In the genomic region with DNA sequence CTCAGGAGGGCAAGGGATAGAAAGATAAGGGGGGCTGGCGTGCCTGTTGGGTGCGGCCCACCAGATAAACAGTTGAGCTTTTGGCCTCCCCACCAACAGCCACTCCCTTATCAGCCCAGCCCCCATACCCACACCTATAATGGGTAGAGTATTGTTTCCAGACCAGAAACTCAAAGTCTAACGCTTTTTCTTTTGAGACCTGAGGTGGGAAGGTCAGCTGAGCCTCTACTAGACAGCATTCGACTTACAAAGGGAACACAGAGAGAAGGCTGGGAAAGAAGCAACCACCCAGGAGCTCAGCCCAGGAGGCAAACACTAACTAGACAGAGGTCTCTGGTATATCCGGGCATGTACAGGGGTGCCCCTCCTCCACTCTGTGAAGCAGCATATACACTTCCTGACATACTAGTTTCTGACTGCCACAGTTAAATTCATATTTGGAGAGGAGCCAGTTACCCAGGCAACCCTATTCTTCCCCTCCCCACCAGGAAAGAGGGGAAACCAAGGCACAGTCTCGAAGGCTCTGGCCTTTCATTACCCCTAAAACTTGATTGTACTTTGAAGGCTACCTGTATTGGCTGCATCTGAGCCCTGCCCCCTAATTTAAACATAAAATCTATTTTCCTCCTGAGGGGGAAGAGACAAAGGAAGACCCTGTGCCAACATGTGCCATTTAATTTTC, we compare ENCODE assay signal across 8 mouse cellular contexts. TPM values are rescaled to one million over a fixed set of nuclear protein-coding genes. Genes with fewer than 3 reads are reported as not detected.
DNase-seq lines count a peak whose midpoint lies in the region; ATAC-seq and TF ChIP-seq lines count a peak whose summit lies in the region.

No protein-coding gene starts in this region.

- DNase-seq in heart, postnatal 0 days (ENCODE audit: low spot score) = no peak
- no peak for DNase-seq in heart, adult 9 months (ENCODE audit: low spot score in 2 of 2)
- DNase-seq in MEL-GATA-1-ER (ENCODE audit: extremely low read depth, low read depth) = peak; percentile 95
- DNase-seq in thymus, postnatal 25 days = peak; percentile 77
- no peak for DNase-seq in frontal cortex, postnatal 10 days (ENCODE audit: low spot score in 2 of 2)
- DNase-seq in right cerebral cortex, postnatal 25 days = no peak

- H3K4me2 ChIP-seq in heart, postnatal 0 days (ENCODE audit: low read depth, low read length) = peak overlapping the region; percentile 96
- H3K4me2 ChIP-seq in hindbrain, embryonic 12.5 days (replicated peaks) = peak overlapping the region; percentile 84

- 8% methylated on average over 6 of the region's 6 CpGs for WGBS in heart, postnatal 0 days
- 24% methylated on average over 6 of the region's 6 CpGs for WGBS in hindbrain, embryonic 12.5 days

- ATAC-seq in heart, postnatal 0 days (ENCODE audit: insufficient read depth, low read depth) = no peak
- ATAC-seq in hindbrain, embryonic 12.5 days (ENCODE audit: low FRiP score) = no peak
- ATAC-seq in megakaryocyte-erythroid progenitor cell, adult 5-6 weeks (replicated peaks; ENCODE audit: low FRiP score, low TSS enrichment, poor library complexity, severe bottlenecking) = peak; percentile 57

- H3K36me3 ChIP-seq in heart, postnatal 0 days (replicated peaks; ENCODE audit: control insufficient read depth, insufficient read depth, low read length) = peaks cover 40% of the 10 kb centered on the region
- peaks cover 42% of the 10 kb centered on the region for H3K36me3 ChIP-seq in hindbrain, embryonic 12.5 days

- H3K27me3 ChIP-seq in heart, postnatal 0 days (ENCODE audit: control insufficient read depth, insufficient read depth, low read length) = no peaks in the 10 kb centered on the region
- H3K27me3 ChIP-seq in hindbrain, embryonic 12.5 days = no peaks in the 10 kb centered on the region

- H3K9me3 ChIP-seq in heart, postnatal 0 days (replicated peaks; ENCODE audit: control insufficient read depth, low read length) = no peaks in the 10 kb centered on the region
- no peaks in the 10 kb centered on the region for H3K9me3 ChIP-seq in hindbrain, embryonic 12.5 days (replicated peaks)

- H3K4me1 ChIP-seq in heart, postnatal 0 days (ENCODE audit: control insufficient read depth, insufficient read depth) = peaks cover 47% of the 10 kb centered on the region
- H3K4me1 ChIP-seq in hindbrain, embryonic 12.5 days = peaks cover 52% of the 10 kb centered on the region

- peak overlapping the region; percentile 99; the same call in 1 of the 2 replicates for H3K27ac ChIP-seq in heart, postnatal 0 days (ENCODE audit: low read depth)
- H3K27ac ChIP-seq in hindbrain, embryonic 12.5 days = peak overlapping the region; percentile 98

- peak overlapping the region; percentile 77 for H3K4me3 ChIP-seq in heart, postnatal 0 days (ENCODE audit: low read depth, low read length)
- peak overlapping the region; percentile 99 for H3K4me3 ChIP-seq in hindbrain, embryonic 12.5 days

- peak overlapping the region; percentile 90 for H3K9ac ChIP-seq in heart, postnatal 0 days (replicated peaks; ENCODE audit: low read depth, low read length)
- peak overlapping the region; percentile 98 for H3K9ac ChIP-seq in hindbrain, embryonic 12.5 days

- TF ChIP-seq EP300 in heart, postnatal 0 days (IDR thresholded peaks at IDR 0.05; ENCODE audit: low read depth) = no peak

- TF ChIP-seq CTCF in heart, postnatal 0 days (IDR thresholded peaks at IDR 0.05; ENCODE audit: low read depth) = no peak

RNA-seq across cellular contexts. Expression of a gene that starts 7.3 kb away (rescaled TPM):
- total RNA-seq in heart, postnatal 0 days (2014; rRNA removed; ENCODE audit: low replicate concordance) = 6.3 and 6.8 TPM in 2 replicates
- polyA plus RNA-seq in heart, postnatal 0 days (2015; fragmentation: Nextera tagmentation; extraction: Ambion mirVana) = 5.1 and 6.5 TPM in 2 replicates
- polyA plus RNA-seq in hindbrain, embryonic 12.5 days (2016; fragmentation: Nextera tagmentation; extraction: Ambion mirVana) = 28.5 and 30.8 TPM in 2 replicates
- 139 and 168 TPM in 2 replicates for total RNA-seq in megakaryocyte-erythroid progenitor cell, adult 5-6 weeks (2014; fragmentation: Nextera tagmentation)
- 21.3 and 28.9 TPM in 2 replicates for total RNA-seq in megakaryocyte-erythroid progenitor cell, adult 5-6 weeks (2017)

RNA-seq across cellular contexts. Expression of a gene that starts 7.6 kb away (rescaled TPM):
- total RNA-seq in heart, postnatal 0 days (2014; rRNA removed; ENCODE audit: low replicate concordance) = 72.3 and 79.3 TPM in 2 replicates
- 52.1 and 59.3 TPM in 2 replicates for polyA plus RNA-seq in heart, postnatal 0 days (2015; fragmentation: Nextera tagmentation; extraction: Ambion mirVana)
- 129 and 138 TPM in 2 replicates for polyA plus RNA-seq in hindbrain, embryonic 12.5 days (2016; fragmentation: Nextera tagmentation; extraction: Ambion mirVana)
- 370 and 401 TPM in 2 replicates for total RNA-seq in megakaryocyte-erythroid progenitor cell, adult 5-6 weeks (2014; fragmentation: Nextera tagmentation)
- 268 and 296 TPM in 2 replicates for total RNA-seq in megakaryocyte-erythroid progenitor cell, adult 5-6 weeks (2017)

RNA-seq across cellular contexts. Expression of a gene that starts 34.1 kb away (rescaled TPM):
- 9.7 and 12.1 TPM in 2 replicates for total RNA-seq in heart, postnatal 0 days (2014; rRNA removed; ENCODE audit: low replicate concordance)
- polyA plus RNA-seq in heart, postnatal 0 days (2015; fragmentation: Nextera tagmentation; extraction: Ambion mirVana) = 5.6 and 6.3 TPM in 2 replicates
- polyA plus RNA-seq in hindbrain, embryonic 12.5 days (2016; fragmentation: Nextera tagmentation; extraction: Ambion mirVana) = 4.8 and 5.1 TPM in 2 replicates
- total RNA-seq in megakaryocyte-erythroid progenitor cell, adult 5-6 weeks (2014; fragmentation: Nextera tagmentation) = 0.55 and 2.1 TPM in 2 replicates
- total RNA-seq in megakaryocyte-erythroid progenitor cell, adult 5-6 weeks (2017) = 2.0 and 3.8 TPM in 2 replicates

RNA-seq across cellular contexts. Expression of a gene that starts 38.3 kb away (rescaled TPM):
- total RNA-seq in heart, postnatal 0 days (2014; rRNA removed; ENCODE audit: low replicate concordance) = 11.0 and 19.7 TPM in 2 replicates
- polyA plus RNA-seq in heart, postnatal 0 days (2015; fragmentation: Nextera tagmentation; extraction: Ambion mirVana) = 22.7 and 28.1 TPM in 2 replicates
- 84.9 and 88.7 TPM in 2 replicates for polyA plus RNA-seq in hindbrain, embryonic 12.5 days (2016; fragmentation: Nextera tagmentation; extraction: Ambion mirVana)
- total RNA-seq in megakaryocyte-erythroid progenitor cell, adult 5-6 weeks (2014; fragmentation: Nextera tagmentation) = 170 and 201 TPM in 2 replicates
- 271 and 318 TPM in 2 replicates for total RNA-seq in megakaryocyte-erythroid progenitor cell, adult 5-6 weeks (2017)

RNA-seq across cellular contexts. Expression of a gene that starts 39.1 kb away (rescaled TPM):
- 7.0 and 11.4 TPM in 2 replicates for total RNA-seq in heart, postnatal 0 days (2014; rRNA removed; ENCODE audit: low replicate concordance)
- 10.4 and 11.1 TPM in 2 replicates for polyA plus RNA-seq in heart, postnatal 0 days (2015; fragmentation: Nextera tagmentation; extraction: Ambion mirVana)
- polyA plus RNA-seq in hindbrain, embryonic 12.5 days (2016; fragmentation: Nextera tagmentation; extraction: Ambion mirVana) = 21.3 and 24.2 TPM in 2 replicates
- 5.6 and 10.5 TPM in 2 replicates for total RNA-seq in megakaryocyte-erythroid progenitor cell, adult 5-6 weeks (2014; fragmentation: Nextera tagmentation)
- 4.6 and 8.2 TPM in 2 replicates for total RNA-seq in megakaryocyte-erythroid progenitor cell, adult 5-6 weeks (2017)

Comparison
In these comparisons a context has a peak if more than half of its experiments do, and no peak if none do; other contexts are left out.
1. DNase-seq: peak in MEL-GATA-1-ER (single experiment) and thymus, postnatal 25 days (single experiment); none in heart, postnatal 0 days (single experiment), heart, adult 9 months (0 of 2), frontal cortex, postnatal 10 days (0 of 2) and right cerebral cortex, postnatal 25 days (single experiment).